Mouse (Mus musculus) lung, postnatal 4 days (tissue): ENCODE measurements at regions not wholly inside any gene's neighbourhood (a gene's known extent, or its start where the extent isn't known, plus 50 kb on each side); places are given as distances from the start of the nearest gene placed in this dataset.

Experiments used
- DNase-seq, 2 experiments: peaks; one replicate each; pipeline ENCODE4 v3.0.0; 2021

DNA sequence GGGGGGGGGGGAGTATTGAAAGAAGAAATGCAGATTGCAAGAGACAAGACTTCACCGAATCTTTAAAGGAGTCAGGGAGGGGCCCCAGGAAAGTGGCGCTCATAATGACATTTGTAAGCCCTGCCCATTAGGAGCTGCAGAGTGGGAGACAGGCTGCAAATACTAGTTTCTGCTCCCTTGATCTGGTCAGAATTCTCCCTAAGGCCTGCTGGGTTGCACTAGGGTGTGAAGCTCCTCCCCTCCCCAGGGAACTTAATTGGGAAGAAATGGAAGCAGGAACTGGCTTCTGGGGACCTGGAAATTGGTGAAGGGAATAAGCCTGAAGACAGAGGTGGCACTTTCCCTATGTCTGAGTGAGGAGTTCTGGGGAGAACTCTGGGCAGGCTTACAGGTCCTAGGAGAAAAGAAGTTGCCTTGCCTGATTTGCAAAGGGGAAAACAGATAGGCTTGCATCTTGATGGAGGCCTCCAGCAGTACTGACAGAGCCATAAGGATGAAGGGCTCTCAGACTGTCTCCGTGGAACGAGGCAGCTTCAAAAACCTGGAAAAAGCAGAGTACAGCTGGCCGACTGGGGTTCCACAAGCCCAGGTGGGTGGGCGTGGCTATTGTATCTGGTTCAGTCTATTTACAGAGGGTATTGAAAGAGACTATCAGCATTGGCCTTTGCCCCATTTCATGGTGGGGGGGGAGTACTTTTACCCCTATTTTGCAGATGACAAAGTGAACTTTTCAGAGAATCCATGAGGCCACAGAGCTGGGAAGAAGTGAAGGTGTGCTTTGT, 125.7 kb downstream of the Plpp3 start:
- no peak for DNase-seq

- DNase-seq, result no peak
These were observed 128.4 kb downstream of the Plpp3 start for GRCm38 (mm10) chr4:105285431-105286013.

DNA sequence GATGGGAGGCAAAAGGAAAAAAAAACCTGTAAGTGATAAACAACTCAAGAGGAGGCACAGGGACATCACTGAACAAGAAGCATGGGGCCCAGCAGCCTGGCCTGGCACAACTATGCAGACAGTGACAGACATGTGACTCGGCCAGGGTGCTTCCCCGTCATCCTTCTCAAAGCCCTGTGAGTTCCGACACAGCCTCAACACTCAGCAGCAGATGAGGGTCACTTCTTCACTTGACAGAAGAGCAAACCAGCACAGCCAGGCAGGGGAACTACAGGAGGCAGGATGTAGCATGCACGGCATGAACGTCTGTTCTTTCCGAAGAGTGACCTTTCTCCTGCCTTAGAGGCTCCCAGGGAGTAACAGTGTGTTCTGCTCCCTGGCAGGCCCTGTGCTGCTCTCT, 129.2 kb downstream of the Plpp3 start:
- DNase-seq, result no peak

DNA sequence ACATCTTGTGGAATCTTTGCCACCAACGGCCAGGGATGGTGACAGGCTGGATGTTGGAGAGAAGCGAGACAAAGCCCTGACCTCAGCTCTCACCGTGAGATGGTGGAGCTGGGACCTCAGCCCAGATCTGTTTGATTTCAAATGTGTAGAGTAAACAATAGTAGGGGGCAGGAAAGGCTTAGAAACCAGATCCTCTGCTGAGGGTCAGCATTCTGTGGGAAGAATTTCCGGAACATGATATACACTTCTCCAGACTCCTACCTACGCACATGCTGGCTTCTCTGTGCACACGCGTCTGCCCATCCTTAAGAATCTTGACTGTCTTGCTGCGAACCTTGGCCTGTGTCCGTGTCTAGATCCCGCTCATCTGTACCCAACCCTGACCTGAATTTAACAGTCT, 129.7 kb downstream of the Plpp3 start:
- no peak for DNase-seq

DNA sequence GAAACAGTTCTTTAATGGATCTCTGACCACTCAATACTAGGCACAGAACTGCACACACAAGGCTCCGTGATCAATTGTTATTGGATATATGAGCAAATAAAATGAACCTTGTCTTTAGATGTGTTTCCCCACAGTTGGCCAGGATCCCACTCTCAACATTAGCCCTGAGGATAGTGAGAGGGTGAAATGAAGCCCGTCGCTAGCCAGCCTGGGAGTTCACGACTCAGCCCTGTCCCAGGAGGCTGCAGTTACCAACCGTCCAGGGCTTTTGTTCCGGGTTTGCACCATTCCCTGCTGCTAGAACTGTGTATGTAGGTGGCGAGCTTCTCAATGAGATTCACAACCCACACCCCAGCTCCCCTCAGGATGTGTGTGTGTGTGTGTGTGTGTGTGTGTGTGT, 130.3 kb downstream of the Plpp3 start:
- no peak for DNase-seq

DNA sequence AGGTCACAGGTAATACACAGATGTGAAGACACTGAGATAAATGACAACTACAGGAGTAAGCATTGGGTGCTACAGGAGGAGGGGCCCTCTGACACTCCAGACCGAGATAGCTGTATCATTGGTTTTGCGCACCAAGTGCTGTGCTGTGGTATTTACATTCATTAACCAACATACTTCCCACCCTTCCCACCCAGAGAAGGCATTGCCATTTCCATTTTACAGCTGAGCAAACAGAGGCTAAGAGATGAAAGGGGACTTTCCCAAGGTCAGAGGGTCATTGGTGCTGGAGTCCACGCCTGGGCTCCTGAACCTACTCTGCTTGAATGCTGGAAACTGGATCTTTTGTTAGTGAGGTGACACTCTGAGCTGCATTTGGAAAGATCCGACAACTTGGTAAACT, 132.5 kb downstream of the Plpp3 start:
- DNase-seq, result no peak

DNA sequence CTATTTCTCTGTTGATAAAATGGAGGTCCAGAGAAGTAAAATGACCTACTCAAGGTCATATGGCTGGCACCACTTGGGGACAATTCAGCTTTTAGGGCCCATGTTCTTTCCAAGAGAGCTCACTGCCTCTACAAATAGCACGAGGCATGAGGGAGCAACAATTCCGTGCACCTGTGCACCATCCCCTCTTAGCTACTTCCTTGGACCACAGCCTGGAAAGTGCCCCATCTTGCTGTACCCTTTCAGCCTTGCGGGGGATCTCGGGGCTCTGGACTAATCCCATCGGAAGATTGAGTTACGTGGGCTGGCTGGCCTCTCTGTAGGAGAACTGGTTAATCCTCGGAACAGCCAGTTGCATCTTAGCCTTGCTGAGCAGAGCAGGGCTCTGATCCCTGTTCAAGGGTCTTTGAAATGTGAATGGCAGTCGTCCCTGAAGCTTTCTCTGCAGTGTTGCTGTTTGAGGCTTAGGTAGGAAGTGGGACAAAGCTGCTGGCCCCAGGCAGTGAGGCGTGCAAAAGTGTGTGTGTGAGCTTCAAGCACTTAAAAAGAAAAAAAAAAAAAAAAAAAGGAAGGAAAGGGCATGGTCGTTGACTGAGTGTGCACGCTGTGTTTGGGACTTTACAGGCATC, 133.8 kb downstream of the Plpp3 start:
- DNase-seq, result no peak

GRCm38 (mm10) chr4:105291503-105291902, 134.4 kb downstream of the Plpp3 start:
- no peak for DNase-seq

DNA sequence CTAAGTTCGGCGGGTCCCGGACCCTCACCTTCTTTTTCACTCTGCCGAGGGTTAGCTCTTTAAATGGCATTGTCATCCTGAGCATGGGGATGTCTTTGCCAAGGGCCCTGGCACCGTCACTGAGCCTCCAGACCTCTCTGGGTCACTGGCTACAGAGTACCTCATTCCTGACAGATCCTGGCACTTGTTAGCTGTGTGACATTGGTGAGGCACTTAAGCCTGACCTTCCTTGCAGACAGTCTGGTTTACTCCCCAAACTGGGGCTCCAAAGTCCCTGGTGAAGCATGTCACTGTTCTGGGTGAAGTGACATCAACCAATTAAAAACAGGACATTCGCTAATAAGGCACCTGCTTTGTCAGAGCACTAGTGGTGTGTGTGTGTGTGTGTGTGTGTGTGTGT, 142.2 kb downstream of the Plpp3 start:
- no peak for DNase-seq

GRCm38 (mm10) chr4:105301547-105301946, 144.4 kb downstream of the Plpp3 start:
- no peak for DNase-seq

- no peak for DNase-seq
These were observed 147.0 kb downstream of the Plpp3 start for GRCm38 (mm10) chr4:105304166-105304565.

DNA sequence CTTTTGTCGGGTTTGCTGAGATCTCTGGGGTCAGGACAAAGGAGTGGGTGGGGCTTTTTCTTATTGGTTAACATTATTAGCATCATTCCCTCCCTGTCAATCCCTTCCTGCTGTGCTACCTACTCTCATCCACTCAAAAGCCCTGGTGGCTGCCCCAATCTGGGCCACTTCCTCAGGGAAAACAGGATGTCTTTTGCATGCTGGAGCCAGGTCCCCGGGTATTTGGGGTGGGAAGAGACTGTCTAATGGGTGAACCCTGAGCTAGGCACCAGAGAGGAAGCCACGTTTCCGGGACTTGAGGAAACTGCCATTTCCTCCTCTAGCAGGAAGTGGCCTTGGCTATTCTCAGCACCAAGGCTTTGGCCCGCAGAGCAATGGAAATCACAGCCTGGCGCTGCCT, 148.8 kb downstream of the Plpp3 start:
- DNase-seq, result peak; percentile 62 to 79

GRCm38 (mm10) chr4:105307356-105307755, 150.2 kb downstream of the Plpp3 start:
- DNase-seq, result no peak

DNA sequence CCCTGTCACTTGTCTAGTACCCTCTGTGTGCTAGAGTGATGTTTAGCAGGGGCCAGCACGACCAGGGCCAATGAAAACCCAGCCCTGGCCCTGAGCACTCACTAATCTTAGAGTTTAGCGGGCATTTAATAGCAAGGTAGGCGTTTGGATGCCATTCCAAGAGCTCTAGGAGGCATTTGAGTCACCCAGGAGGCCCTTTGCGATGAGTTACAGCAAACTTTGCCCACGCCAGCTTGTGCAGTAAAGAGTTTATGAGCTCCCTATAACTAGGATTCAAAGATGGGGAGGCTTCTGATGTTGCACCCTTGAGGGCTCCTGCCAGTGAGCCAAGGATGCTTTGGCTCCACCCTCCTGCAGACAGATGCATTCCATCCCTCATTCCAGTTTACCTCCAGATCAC, 150.8 kb downstream of the Plpp3 start:
- no peak for DNase-seq

- DNase-seq, result no peak
These were observed 151.9 kb downstream of the Plpp3 start for GRCm38 (mm10) chr4:105308971-105309488.

GRCm38 (mm10) chr4:105312643-105313042, 155.5 kb downstream of the Plpp3 start:
- no peak for DNase-seq

DNA sequence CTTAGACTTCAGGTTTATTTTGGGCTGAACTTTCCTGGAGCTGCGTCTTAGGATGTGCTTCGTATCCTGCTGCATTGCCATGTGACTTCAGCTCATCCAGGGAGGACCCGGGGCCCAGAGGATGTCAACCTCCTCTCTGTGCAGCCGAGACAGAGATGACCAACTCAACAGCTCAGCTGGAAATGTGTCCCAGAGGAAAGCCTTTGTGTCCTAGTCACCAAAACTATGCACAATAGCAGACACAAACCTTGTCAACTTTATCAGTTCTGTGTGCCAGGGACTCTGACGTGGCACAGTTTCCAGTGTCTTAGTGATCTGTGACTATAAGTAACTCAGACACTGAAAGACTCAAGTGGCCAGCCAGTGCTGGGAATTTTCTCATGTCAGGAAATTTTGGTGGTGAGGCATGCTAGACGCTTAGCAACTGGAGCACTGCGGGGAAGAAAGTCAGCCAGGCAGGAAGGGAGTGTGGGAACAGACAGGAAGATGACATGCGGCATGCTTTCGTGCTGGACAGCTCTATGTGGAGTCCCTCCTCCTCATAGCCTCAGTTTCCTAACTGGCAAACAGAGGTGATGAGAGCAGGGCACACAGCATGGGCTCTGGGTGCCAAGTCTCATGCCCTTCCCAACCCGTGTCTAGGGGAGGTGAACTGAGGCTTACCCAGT, 156.1 kb downstream of the Plpp3 start:
- DNase-seq, result peak; percentile 38 to 60

DNA sequence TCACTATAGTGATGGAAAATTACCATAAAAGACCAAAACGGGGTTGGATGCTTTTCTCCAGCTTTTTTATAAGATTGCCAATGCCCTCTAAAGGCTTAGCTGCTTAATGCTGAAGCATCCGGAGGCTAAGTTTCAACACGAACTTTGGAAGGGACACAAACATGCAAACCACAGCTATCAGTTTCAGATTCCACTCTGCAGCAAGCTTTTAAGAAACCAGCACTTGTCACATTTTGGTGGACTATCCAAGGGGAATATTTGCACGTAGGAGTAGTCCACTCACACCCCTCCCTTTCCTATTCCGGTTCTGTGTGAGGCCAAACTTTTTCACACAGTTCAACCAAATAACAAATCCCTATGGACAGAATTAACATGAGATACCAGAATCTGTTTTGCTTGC, 157.9 kb downstream of the Plpp3 start:
- DNase-seq, result no peak

GRCm38 (mm10) chr4:105316478-105317206, 159.5 kb downstream of the Plpp3 start:
- peak; percentile 35 to 54 for DNase-seq

DNA sequence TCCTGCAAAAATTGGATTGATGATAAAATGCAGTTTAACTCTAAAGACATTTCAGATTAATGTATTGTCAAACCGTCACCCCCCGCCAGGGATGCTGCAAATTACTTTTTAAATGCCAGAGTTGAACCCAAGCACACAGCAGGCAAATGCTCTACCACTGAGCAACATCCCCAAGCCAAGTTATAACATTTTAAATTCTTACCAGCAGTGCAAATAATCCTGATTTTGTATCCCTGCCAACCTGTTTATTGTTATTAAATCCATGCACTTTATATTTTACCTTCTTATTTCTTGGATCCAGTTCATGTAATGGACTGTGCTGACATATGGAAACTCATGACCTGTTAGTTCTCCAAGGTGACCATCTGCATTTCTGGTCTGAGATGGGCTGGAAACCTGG, 161.3 kb downstream of the Plpp3 start:
- no peak for DNase-seq

GRCm38 (mm10) chr4:105323446-105323845, 166.3 kb downstream of the Plpp3 start:
- DNase-seq, result no peak

DNA sequence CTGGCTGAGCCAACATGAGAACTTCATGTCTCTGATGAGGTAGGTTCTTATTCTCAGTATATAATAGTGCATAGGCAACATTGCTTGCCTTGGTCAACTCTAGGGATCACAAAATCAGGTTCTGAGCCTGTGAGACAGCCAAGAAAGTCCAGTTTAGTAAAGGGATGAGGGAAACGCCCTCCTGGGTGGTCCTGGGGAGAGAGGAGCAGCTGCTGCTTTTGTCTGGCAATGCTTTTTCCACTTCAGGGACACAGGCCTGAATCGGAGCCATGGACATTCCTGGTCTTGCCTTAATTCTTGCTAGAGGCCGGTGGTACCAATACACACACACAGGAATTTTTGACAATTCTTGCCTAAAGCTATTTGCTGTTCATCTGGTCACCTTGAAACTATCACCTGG, 169.8 kb downstream of the Plpp3 start:
- no peak for DNase-seq
